Mouse (Mus musculus): Measurements from ENCODE around the gene Ndufa7.
"Not testable (repeated sequence)": the region's sequence is repeated elsewhere in the genome, so short reads cannot be mapped to it uniquely, and the experiment has no call there.

The Ndufa7 gene

DNA sequence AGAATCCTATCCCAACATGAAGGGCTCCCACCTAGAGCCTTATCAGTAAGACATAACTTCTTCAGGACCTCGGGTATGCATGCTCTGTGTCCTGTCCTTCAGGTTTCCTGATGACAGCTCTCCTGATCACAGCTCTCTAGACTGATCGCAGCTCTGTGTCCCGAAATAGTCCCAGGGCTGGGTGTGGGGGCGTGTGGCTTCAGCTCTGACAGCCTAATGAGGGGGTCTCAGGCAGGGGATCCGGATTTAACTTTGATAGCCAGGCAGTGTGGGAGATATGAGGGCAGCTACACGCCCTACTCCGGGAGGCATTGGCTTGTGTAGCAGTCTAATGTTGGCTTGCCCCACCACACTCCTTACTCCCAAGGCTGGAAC, 13.2 kb upstream of the Ndufa7 start:
- no peak for DNase-seq (ENCODE audit: low spot score in 2 of 2)

DNA sequence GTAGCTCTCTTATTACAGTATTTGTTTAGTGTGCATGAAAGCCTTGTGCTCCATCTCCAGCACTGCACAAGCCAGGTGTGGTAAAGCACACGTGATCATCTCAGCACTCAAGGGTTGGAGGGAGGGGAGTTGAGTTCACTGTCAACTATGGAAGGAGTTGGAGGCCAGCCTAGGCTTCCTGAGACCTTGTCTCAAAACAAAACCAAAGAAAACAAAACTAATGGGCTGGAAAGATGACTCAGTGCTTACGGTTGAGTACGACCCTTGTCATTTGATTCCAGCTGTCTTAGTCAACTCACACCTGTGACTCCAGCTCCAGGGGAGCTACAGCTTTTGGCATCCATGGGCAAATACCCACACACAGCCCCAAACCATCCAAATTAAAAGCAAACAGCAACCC, 11.9 kb upstream of the Ndufa7 start:
- no peak for DNase-seq (ENCODE audit: low spot score in 2 of 2)

DNA sequence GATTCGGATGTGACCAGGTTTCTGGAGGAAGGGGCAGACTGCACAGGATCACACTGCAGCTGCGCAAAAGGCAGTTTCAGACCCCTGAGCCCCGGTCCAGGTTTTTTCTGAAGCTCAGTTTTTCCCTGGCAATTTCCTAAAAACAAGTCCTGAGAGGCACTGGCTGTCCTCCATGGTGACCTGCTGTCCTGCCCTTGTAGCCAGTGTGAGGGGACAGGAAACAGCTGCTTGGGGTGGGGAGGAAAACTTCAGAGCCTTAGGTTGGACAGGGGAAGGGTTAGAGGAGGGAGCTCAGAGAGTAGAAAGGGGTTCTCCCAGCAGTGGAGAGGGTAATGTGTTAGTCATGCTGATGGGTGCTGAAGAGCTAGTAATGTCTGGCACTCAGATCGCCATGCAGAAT, 11.4 kb upstream of the Ndufa7 start:
- DNase-seq (ENCODE audit: low spot score in 2 of 2) = no peak

DNA sequence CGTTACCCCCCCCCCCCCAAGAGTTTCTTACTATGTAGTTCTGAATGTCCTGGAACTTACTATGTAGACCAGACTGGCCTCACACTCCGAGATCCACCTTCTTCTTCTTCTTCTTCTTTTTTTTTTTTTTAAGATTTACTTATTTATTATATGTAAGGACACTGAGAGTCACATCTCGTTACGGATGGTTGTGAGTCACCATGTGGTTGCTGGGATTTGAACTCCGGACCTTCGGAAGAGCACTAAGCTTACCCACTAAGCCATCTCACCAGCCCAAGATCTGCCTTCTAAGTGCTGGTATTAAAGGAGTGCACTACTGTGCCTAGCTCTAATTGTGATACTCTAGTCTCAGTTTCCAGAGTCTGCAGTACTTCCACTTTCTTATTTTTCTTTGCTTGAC, 9.0 kb upstream of the Ndufa7 start:
- no peak for DNase-seq (ENCODE audit: low spot score in 2 of 2)

DNA sequence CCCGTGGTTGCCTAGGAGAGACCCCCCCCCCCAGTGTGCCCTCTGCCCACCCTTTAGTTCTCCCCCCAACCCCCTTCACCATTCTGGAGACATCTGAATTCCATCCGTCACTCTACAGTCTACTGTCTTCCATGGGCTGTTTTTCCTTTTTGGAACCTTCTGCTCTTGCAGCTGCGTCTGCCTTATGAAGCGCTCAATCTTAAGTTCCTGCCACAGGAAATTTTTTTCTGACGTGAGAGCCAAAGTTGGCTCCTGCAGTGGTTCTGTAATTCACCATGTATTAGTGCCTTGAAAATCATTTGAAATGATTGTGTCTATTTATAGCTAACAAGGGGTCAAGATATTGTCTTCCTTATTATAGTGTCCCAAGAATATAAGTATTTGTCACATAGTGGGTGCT, 7.8 kb upstream of the Ndufa7 start:
- DNase-seq (ENCODE audit: low spot score in 2 of 2) = no peak

DNA sequence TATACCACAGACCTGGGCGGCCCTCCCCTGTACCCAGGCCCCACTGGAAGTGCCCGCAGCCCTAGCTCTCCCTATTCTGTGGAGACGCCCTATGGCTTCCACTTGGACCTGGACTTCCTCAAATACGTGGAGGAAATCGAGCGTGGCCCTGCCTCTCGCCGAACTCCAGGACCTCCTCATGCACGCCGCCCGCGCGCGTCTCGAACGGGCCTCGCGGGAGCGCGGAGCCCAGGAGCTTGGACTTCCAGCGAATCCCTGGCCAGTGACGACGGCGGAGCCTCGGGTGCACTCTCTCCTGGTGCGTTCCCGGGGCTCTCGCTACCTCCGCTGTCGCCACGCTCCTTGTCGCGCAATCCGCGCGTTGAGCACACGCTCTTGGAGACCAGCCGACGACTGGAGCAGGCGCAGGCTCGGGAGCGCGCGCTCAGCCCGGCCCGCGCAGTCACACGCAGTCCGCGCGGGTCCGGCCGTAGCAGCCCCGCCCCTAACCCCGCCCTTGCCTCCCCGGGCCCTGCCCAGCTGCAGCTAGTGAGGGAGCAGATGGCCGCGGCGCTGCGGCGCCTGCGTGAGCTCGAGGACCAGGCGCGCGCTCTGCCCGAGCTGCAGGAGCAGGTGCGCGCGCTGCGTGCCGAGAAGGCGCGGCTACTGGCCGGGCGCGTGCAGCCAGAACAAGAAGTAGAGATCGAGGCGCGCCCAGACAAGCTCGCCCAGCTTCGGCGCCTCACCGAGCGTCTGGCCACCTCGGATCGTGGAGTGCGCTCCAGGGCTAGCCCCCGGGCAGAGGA, 7.0 kb upstream of the Ndufa7 start:
- peak; percentile 74 to 91 for DNase-seq (ENCODE audit: low spot score in 2 of 2)

DNA sequence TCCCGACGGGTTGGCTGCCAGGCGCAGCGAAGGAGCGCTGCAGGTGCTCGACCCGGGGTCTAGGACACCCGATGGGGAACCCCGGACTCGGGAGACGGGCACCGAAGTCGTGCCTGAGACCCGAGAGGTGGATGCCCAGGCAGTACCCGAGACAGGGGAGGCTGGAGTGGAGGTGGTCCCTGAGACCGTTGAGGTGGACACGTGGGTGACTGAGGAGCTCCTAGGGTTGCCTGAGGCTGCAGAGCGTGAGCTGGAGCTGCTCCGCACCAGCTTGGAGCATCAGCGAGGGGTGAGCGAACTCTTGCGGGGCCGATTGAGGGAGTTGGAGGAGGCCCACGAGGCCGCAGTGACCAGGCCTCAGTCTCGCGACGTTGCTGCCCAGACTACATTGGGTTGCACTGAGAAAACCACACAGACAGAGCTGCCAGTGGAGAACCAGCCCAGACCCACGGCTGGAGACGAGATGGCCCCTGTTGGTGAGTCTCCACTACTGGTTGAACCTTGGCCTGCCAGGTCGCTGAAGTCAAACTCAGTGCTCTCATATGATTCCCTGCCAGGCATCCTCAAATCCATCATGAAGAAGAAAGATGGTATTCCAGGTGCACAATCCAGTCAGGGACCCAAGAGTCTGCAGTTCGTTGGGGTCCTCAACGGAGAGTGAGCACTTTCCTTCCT, 6.3 kb upstream of the Ndufa7 start:
- no peak for DNase-seq (ENCODE audit: low spot score in 2 of 2)

DNA sequence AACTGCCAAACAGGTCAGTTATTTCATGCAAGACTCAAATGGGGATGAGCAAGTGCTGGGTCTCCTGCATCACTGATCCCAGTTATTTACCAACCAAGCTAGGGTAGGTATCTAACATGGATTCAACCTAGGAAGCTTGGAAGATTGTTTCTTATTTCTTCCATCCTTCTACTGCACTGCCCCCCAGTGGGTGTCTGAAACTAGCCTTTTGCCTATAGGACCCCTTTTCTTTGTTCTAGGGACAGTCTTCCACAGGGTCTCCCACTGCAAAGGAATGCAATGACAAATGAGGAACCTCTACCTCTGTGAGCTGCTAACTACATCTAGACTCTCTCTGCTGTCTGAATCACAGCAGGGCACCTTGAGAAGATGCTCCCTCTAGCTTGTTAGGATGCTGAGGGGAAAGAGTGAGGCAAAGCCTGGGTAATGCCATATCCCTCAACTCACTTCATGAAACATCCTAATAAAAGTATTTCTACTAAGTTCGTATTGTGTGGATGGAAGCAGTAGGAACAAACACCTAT, 1.9 kb upstream of the Ndufa7 start:
- DNase-seq (ENCODE audit: low spot score in 2 of 2) = no peak

DNA sequence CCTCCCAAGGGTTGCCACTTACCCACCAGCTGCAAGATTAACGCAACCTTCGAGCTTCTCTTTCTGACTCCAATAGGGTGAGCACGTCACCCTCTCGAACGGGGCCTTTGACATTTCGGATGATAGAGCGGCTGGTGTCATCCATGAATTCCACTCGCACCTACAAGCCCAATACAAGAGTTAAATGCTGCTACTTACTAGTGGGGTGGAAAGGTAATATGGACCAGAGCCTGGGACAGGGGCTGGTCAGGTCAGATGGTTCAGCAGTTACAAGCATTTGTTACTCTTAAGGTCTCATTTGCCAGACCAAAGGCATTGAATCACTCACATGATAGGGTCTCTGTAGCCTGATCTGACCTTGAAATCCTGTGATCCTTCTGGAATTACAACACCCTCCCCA, 1.2 kb upstream of the Ndufa7 start:
- not testable (repeated sequence) for DNase-seq (ENCODE audit: low spot score in 2 of 2)

DNA sequence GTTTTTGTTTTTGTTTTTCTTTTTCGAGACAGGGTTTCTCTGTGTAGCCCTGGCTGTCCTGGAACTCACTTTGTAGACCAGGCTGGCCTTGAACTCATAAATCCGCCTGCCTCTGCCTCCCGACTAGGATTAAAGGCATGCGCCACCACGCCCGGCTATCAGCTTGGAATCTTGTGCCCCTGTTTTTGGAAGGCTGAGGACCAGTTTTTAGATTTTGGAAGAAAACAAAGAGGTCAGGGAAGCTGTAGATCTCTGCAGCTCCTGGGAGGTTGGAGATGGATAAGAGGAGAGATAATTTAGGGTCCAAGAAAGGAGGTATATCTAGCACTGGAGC, 592 bp downstream of the Ndufa7 start:
- DNase-seq (ENCODE audit: low spot score in 2 of 2) = not testable (repeated sequence)

DNA sequence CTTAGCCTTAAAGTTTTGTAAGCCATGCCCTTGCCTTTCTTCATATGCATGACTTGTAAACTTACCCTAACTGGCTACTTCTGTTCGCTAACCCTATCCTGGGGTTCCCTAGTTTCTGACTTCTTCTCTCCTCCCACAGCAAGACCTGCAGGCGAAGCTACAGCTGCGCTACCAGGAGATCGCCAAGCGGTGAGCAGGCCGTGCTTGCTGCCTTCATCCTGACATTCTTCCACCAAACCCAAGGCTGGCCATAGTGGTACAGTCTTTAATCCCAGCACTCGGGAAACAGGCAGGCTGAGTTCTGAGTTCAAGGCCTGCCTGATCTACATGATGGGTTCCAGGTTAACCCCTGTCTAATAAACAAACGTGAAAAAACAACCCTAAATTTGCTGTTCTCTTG, 1.1 kb downstream of the Ndufa7 start:
- DNase-seq (ENCODE audit: low spot score in 2 of 2) = no peak

DNA sequence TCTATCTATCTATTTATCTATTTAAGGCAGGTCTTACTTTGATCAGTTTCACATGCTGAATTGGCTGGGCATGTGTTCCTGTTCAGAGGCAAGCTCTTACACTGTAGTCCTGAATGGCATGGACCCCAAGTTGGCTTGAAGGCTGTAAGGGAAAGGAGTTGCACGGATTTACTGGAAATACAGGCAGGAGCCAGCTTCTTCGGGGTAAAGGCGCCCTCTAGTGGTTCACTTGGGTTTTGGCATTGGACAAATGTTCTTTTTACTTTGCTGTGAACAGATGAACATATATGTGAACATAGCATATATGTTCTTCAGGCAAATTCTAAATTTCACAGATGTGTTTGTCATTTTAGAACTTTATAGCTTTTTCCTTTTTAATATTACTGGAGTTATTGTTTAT, 2.5 kb downstream of the Ndufa7 start:
- DNase-seq (ENCODE audit: low spot score in 2 of 2) = peak; percentile 47 to 70

DNA sequence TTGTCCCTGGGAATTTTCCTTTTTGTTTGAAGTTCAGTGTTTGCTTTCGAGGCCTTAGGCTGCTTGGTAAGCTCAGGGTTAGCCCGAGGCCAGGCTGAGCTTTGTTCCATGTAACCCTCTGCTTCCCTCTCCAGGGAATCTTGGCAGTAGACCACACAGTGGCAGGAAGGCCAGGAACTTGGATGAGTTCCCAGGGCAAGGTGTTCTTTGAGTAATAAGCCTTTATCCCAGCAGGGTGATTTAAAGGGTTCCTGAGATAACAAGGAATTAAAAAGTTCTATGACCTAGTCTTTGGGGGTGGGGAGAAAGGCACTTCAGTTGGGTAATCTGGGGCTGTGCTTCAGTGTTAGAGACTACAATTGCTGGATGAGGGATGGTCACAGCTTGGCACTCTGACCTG, 4.5 kb downstream of the Ndufa7 start:
- DNase-seq (ENCODE audit: low spot score in 2 of 2) = no peak

DNA sequence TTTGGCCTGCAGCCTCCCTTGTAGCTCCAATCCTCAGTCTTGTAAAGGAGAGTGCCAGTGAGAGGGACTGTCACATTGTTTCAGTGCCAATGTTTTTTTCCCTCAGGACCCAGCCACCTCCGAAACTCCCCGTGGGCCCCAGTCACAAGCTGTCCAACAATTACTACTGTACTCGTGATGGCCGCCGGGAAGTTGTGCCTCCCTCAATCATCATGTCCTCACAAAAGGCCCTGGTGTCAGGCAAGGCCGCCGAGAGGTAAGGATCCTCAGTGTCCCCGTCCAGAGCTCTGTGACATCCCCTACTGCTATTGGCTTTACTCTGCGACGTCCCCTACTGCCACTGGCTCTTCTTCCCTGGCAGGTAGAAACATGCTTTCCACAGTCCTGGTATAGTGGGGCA, 5.2 kb downstream of the Ndufa7 start:
- DNase-seq (ENCODE audit: low spot score in 2 of 2) = no peak

DNA sequence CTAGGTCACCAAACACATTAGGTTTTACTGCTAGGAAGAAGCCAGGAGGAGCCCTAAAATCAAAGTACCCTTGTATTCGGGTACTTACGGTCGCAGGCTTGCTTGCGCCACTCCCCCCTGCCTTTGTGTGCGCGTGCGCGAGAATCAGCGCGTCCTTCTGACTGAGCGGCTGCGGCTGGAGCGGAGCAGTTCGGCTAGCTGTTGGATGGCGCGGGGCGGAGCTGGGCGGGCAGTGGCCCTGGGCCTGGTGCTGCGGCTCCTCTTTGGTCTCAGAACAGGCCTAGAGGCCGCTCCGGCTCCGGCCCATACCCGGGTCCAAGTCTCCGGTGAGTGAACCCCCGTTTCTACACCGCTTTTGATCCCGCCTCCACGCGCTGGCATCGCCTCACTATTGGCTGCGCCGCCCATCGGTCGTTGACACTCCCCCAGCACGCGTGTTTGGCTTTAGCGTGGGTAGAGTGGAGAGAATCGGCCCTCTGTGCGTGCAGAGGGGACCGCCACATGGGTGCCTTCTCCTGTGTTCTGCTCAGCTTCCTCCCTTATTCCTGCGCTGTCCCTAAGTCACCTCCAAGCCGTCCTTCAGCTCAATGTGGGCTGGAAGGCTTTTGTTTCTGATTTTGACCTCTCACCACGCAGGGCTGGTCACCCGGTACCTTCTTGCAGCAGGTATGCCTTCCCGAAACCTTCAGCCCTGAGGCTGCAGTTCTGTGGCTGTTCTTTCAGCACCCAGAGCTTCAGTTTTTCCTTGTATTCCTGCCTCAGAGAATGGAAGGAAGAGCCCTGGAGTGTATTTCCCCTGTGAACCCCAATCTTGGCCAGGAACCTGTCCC, 18.8 kb downstream of the Ndufa7 start, which contains the start of gene Cd320:
Cd320 (plus strand) TSS at position 126 of the 830 bp plus-strand sequence.
- DNase-seq (ENCODE audit: low spot score in 2 of 2) = peak; percentile 81 to 86

DNA sequence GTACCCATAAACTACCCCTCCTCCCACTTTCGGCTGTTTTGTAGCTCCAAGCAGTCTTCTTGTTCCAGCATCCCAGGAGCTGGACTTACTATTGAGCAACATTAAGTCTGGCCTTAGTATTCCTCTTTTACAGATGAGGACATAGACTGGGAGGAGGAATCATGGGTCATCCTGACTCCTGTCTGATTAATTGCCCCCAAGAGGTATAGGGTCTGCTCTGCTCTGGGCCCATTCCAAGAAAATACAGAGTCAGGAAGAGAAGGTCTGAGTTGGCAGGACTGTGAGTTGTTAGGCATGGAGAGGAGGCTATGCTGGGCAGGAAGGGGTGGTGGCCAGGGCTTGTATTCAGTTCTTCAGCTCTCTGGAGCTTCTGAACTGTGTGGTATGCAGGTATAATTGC, 19.8 kb downstream of the Ndufa7 start:
- no peak for DNase-seq (ENCODE audit: low spot score in 2 of 2)

DNA sequence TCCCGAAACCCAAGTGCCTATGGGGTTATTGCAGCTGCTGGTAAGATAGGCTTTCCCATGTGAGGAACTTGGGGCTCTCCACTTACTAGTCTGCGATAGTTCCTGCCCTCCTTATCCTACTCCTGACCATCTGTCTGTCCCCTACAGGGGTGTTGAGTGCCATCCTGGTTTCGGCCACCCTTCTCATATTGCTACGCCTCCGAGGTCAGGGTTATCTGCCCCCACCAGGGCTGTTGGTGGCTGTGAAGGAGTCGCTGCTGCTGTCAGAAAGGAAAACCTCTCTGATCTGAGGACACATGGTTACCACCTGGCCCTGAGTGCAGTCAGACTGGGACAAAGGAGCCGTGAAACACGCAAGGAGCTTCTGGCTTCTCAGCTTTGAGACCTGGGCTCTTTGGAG, 23.8 kb downstream of the Ndufa7 start:
- DNase-seq (ENCODE audit: low spot score in 2 of 2) = no peak

DNA sequence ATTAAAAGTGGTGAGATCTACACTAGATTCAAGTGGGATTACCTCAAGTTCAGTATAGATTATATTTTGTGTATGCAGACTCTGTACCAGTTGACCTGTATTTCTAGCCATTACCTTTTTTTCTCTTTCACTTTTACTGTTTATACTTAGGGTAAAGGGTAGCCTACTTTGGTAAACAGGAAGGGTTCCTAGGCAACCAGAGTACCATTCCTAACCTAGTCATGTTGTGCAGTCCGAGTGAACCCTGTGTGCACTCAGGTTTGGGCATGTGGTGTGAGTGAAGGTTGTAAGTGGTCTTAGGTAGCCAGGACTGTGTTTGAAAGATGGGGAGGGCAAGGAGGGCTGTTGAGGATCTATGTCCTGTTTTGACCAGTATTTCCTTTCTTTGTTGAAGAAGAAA, 27.0 kb downstream of the Ndufa7 start:
- DNase-seq (ENCODE audit: low spot score in 2 of 2) = no peak

DNA sequence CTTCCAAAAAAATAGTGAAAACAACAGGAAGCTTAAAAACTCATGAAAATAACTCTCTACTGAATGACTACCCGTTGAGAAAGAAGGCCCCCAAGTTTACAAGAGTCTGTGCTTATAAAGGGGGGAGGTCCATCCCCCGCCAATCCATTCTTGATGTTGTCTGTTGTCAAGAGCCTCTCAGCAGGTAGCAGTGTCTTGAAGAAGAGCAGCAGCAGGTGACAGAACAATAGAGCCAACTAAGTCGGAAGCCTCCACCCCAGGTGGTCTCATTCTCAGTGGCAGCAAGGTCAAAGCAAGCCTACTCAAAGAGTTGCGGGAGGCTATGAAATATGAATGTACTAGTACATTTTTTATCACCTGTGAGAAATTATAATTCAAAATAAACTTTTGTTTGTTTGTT, 33.4 kb downstream of the Ndufa7 start:
- DNase-seq (ENCODE audit: low spot score in 2 of 2) = no peak

DNA sequence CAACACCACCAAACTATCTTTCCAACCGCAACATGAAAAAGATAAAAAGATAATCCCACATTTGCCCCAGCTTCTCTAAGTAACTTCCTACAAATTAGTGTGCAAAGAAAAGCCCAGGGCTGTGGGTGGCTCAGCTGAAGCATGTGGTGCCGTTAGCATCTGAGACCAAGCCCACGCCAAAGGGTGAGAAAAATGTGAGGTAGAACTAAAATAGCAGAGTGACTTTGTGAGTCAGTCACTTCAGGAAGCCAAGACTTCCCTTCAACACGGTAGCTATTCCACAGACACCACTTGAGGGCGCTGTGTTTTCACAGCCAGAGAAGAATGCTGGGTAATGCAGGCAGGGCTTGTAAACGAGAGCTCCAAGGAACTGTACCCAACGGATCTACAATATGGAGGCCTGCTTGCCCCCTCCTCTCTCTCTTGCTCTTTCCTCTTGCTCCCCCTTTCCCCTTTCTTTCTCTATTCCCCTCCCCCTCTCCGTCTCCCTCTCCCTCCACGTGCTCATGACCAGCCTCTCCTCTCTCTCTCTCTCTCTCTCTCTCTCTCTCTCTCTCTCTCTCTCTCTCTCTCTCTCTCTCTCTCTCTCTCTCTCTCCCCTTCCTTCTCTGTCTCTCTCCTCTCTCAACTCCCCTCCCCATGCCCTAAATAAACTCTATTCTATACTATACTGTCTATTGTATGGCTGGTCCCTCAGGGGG, 41.1 kb downstream of the Ndufa7 start:
- DNase-seq (ENCODE audit: low spot score in 2 of 2) = no peak

DNA sequence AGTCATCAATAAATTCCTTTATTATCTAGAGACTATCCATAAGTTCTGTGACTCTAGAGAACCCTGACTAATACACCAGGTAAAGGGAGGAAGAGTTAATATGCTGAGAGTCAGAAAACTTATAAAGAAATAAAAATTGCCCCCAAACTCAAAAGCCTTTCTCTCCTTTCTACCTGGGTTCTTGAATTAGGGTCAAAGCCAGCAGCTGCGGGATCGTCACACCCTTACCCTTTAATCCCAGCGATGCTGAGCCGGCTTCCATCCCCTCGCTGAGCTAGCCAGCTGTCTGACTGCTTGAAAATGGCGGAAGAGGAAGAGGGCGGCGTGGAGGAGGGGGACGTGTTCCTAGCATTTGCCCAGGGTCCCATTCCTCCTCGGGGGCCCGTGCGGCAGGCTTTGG, 49.2 kb downstream of the Ndufa7 start, which contains the start of gene Gm7029:
Gm7029 (plus strand) TSS at position 301 of the 400 bp plus-strand sequence.
- DNase-seq (ENCODE audit: low spot score in 2 of 2) = not testable (repeated sequence)

DNA sequence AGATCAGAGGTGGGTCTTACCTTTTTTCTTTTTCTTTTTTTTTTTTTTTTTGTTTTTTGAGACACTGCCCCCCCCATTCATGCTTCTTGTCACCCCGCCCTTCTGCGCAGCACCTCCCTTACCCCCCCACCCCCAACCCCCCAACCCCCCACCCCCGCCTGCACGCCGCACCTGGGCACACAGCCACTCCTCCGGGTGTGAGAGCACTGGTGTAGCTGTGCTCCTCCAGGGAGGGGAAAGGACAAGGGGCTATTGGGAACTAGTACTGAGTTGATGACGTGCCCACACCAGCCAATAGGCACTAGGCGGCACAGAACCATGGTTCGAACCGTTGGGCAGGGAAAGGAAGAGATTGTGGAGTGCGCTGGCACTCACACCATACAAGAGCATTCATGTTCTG, 50.0 kb downstream of the Ndufa7 start:
- no peak for DNase-seq (ENCODE audit: low spot score in 2 of 2)
